Mouse (Mus musculus) forebrain, embryonic 14.5 days (tissue): ENCODE results near the gene Mbd3l2. TPM values are rescaled to one million over a fixed set of nuclear protein-coding genes. Genes with fewer than 3 reads are reported as not detected.

ENCODE experiments used
- ATAC-seq: fragments of 200-750 bp; cut with Nextera tagmentation; 2 replicates; pipeline ENCODE4 v1.8.0; 2017; ENCODE audit warnings: mild to moderate bottlenecking, moderate library complexity
- DNase-seq: peaks from one replicate; pipeline ENCODE4 v3.0.0-alpha.2; 2015; ENCODE audit warnings: low spot score
- H3K27ac ChIP-seq: fragments of 300-500 bp; sonication (generic); 2 replicates; pipeline ENCODE4 v1.5.1; 2014; ENCODE audit warnings: low read depth, mild to moderate bottlenecking, control low read depth, low read length, moderate library complexity
- H3K27me3 ChIP-seq: fragments of 300-500 bp; sonication (generic); replicated peaks from 2 replicates; pipeline ENCODE4 v1.6.1; 2014; ENCODE audit warnings: low read length, control low read depth, mixed read lengths; ENCODE audit not compliant: control insufficient read depth, insufficient read depth
- H3K36me3 ChIP-seq: fragments of 300-500 bp; sonication (generic); 2 replicates; pipeline ENCODE4 v1.6.1; 2014; ENCODE audit warnings: low read length, control low read depth; ENCODE audit not compliant: control insufficient read depth, insufficient read depth
- H3K4me1 ChIP-seq: fragments of 300-500 bp; sonication (generic); 2 replicates; pipeline ENCODE4 v1.6.1; 2014; ENCODE audit warnings: antibody characterized with exemption, low read length, control low read depth; ENCODE audit not compliant: control insufficient read depth, insufficient read depth
- H3K4me2 ChIP-seq: fragments of 300-500 bp; sonication (generic); 2 replicates; pipeline ENCODE4 v1.6.1; 2014; ENCODE audit warnings: mild to moderate bottlenecking, control low read depth, low read length
- H3K4me3 ChIP-seq: fragments of 300-500 bp; sonication (generic); 2 replicates; pipeline ENCODE4 v1.5.1; 2014; ENCODE audit warnings: low read depth, low read length, control low read depth
- H3K9ac ChIP-seq: fragments of 300-500 bp; sonication (generic); 2 replicates; pipeline ENCODE4 v1.6.1; 2014; ENCODE audit warnings: mild to moderate bottlenecking, low read length, control low read depth, moderate library complexity
- H3K9me3 ChIP-seq: fragments of 300-500 bp; sonication (generic); replicated peaks from 2 replicates; pipeline ENCODE4 v1.6.1; 2016; ENCODE audit warnings: low read length, control low read depth, mixed read lengths; ENCODE audit not compliant: control insufficient read depth
- WGBS: fragments of 180-500 bp; shearing (Covaris S2); extraction: QIAGEN DNeasy Blood & Tissue Kit; methylation state at CpG from one replicate; pipeline ENCODE4 v1.1.7; 2014; 5-methylcytosine and 5-hydroxymethylcytosine counted together
- microRNA-seq: library from miRNA; unstranded; fragments of <30 nt; microRNA quantifications from one replicate; pipeline ENCODE4, GENCODE M21; 2016
- polyA plus RNA-seq: library from polyadenylated mRNA; unstranded; fragments of >200 nt; fragmentation: Nextera tagmentation; extraction: Ambion mirVana; gene quantifications from 2 replicates; pipeline ENCODE4 v1.2.1, GENCODE M21; 2014

Gene Mbd3l2
- polyA plus RNA-seq, 1 experiment from 2014 or later: 0.10 TPM

- no peak for ATAC-seq
- H3K9ac ChIP-seq: no peak overlapping the region
- no peaks in the 10 kb centered on the region for H3K9me3 ChIP-seq
- DNase-seq: no peak
- no peak overlapping the region for H3K4me3 ChIP-seq
- H3K36me3 ChIP-seq: peaks cover 21% of the 10 kb centered on the region; the same call in 1 of the 2 replicates
- no peak overlapping the region for H3K4me2 ChIP-seq
- no peaks in the 10 kb centered on the region; the same call in 1 of the 2 replicates for H3K4me1 ChIP-seq
- WGBS: 88% methylated on average over 3 of the region's 3 CpGs
- no peak overlapping the region for H3K27ac ChIP-seq
- no peaks in the 10 kb centered on the region for H3K27me3 ChIP-seq
Measured at GRCm38 (mm10) chr9:18468005-18468404, 37.6 kb downstream of the Mbd3l2 start.

DNA sequence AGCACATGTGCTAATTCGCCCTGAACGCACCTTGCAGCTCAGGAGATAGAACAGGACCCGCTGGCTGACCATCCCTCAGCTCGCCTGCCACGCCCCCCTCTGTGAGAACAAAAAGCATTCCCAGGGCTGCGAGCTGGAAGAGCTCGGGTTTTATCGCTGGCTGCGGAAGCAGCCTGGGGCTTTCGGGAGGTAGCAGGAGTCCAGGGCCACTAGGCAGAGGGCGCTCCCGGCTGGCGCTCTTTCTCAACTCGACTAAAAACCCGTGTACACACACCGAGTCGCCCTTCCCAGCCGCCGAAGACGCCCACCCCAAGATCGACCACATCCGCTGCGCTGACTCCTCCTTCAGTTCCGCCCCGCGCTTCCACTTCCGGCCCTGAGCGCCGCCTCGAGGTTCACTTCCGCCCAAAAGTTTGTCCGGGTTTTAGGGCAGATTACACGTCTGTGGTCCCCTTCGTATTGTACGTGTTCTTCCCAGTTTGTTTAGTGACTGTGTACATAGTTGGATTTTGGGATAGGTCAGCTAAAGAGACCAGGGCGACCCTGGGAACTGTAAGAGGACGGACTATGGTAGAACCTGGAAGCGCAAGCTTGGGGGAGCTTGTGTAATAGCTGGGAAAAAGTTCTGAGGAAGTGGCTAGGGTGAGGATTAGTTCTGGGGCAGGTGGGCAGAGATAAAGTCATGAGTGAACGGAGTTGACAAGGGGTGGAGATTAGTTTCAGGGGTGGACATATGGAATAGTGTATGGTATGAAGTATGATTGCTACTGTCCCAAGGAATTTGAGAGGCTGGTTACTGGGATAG lies 43.1 kb downstream of the Mbd3l2 start:
- peak overlapping the region; percentile 69 for H3K4me2 ChIP-seq
- H3K9ac ChIP-seq: peak overlapping the region; percentile 79
- H3K4me3 ChIP-seq: peak overlapping the region; percentile 66
- 5% methylated on average over 39 of the region's 39 CpGs for WGBS
- ATAC-seq (peak; percentile 98), DNase-seq (peak; percentile 91)
- H3K27ac ChIP-seq: peak overlapping the region; percentile 95
- H3K4me1 ChIP-seq: peaks cover 4% of the 10 kb centered on the region
- H3K9me3 ChIP-seq: no peaks in the 10 kb centered on the region
- H3K27me3 ChIP-seq: no peaks in the 10 kb centered on the region
- H3K36me3 ChIP-seq: peaks cover 3% of the 10 kb centered on the region; the same call in 1 of the 2 replicates

DNA sequence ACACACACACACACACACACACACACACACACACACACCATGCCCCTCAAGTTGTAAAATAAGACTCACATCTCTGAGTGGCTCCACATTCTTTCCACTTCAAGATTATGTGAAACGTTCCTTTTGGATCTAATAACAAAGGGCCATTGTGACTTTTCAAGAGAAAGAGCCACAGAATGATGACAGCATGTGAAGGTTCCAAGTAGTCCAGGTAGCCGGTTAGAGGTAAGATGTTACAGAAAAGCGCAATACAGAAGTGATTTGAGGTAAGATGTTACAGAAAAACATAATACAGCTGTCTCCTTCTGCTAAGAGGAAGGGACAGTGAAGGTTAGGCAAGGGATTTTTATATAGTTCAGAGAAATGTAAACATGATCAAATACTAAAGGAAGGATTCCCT lies 47.7 kb downstream of the Mbd3l2 start, which contains the start of the genes Zfp558 and Mbd3l1:
TSS of gene Zfp558 (minus strand) at position 101 of the 400 bp plus-strand sequence.
TSS of gene Mbd3l1 (plus strand) at position 192 of the 400 bp plus-strand sequence.
- Histone ChIP-seq H3K9me3 (no peaks in the 10 kb centered on the region), H3K27me3 (no peaks in the 10 kb centered on the region), H3K9ac (no peak within 1 kb of the TSS), H3K36me3 (no peaks in the 10 kb centered on the region), H3K4me3 (no peak within 1 kb of the TSS), H3K27ac (no peak within 1 kb of the TSS), H3K4me1 (peaks cover 4% of the 10 kb centered on the region), H3K4me2 (no peak within 1 kb of the TSS)
- ATAC-seq (no peak), DNase-seq (no peak)
- 75% methylated on average over 3 of the region's 3 CpGs for WGBS

Small RNA genes lying within 50 kb of the gene (microRNA-seq; reads per million reads assigned to microRNA genes)
- gene Gm22854: not detected

Other genes starting within 250 kb of the Mbd3l2 start
- 95.0 and 116 TPM in 2 replicates for gene Chordc1, start 138.5 kb upstream of the Mbd3l2 start, polyA plus RNA-seq
- gene Naalad2, start 27.7 kb upstream of the Mbd3l2 start, polyA plus RNA-seq: 1.4 and 1.9 TPM in 2 replicates
- gene Ubtfl1, start 26.2 kb upstream of the Mbd3l2 start, polyA plus RNA-seq: not detected in 2 replicates
- gene Zfp558, start 47.6 kb downstream of the Mbd3l2 start, polyA plus RNA-seq: 34.4 and 41.6 TPM in 2 replicates
- gene Mbd3l1, start 47.7 kb downstream of the Mbd3l2 start, polyA plus RNA-seq: not detected in 2 replicates
- gene Muc16, start 243.9 kb downstream of the Mbd3l2 start, polyA plus RNA-seq: not detected in 2 replicates